Mouse (Mus musculus) heart, adult 2 months (tissue): ENCODE results near the gene Hexim2. TPM values are rescaled to one million over a fixed set of nuclear protein-coding genes. Genes with fewer than 3 reads are reported as not detected.

ENCODE experiments used
- DNase-seq, 2 experiments: peaks; one replicate each; pipeline ENCODE4 v3.0.0; 2021
- H3K27ac ChIP-seq: fragments of 200-600 bp; 2 replicates; pipeline ENCODE4 v1.8.1; 2022
- H3K27me3 ChIP-seq: fragments of 200-500 bp; 2 replicates; pipeline ENCODE4 v1.6.1; 2012; ENCODE audit warnings: mild to moderate bottlenecking, low read length, inconsistent platforms, mixed read lengths; ENCODE audit not compliant: control insufficient read depth, insufficient read depth
- H3K36me3 ChIP-seq: fragments of 200-500 bp; 2 replicates; pipeline ENCODE4 v1.6.1; 2012; ENCODE audit warnings: low read length, inconsistent platforms; ENCODE audit not compliant: control insufficient read depth, insufficient read depth
- H3K4me1 ChIP-seq: fragments of 200-500 bp; 2 replicates; pipeline ENCODE4 v1.6.1; 2011; ENCODE audit warnings: low read length; ENCODE audit not compliant: control insufficient read depth, insufficient read depth
- H3K4me3 ChIP-seq: fragments of 200-600 bp; 2 replicates; pipeline ENCODE4 v1.8.1; 2022
- H3K79me2 ChIP-seq: fragments of 200-500 bp; replicated peaks from 2 replicates; pipeline ENCODE4 v1.6.1; 2012; ENCODE audit warnings: mild to moderate bottlenecking, inconsistent platforms, low read length, moderate library complexity, mixed read lengths; ENCODE audit not compliant: control insufficient read depth, insufficient read depth
- H3K9ac ChIP-seq: fragments of 200-500 bp; 2 replicates; pipeline ENCODE4 v1.6.1; 2012; ENCODE audit warnings: low read depth, mild to moderate bottlenecking, control low read depth, inconsistent platforms, low read length, mixed read lengths
- CTCF ChIP-seq: fragments of 200-600 bp; IDR thresholded peaks from 2 replicates; pipeline ENCODE4 v1.8.1; 2022; ENCODE audit warnings: antibody characterized with exemption, mild to moderate bottlenecking, moderate library complexity
- EP300 ChIP-seq: fragments of 200-500 bp; IDR thresholded peaks from 2 replicates; pipeline ENCODE4 v1.6.1; 2011; ENCODE audit warnings: low read depth, low read length, control low read depth; ENCODE audit not compliant: insufficient read depth
- POLR2A ChIP-seq: fragments of 200-500 bp; IDR thresholded peaks from 2 replicates; pipeline ENCODE4 v1.6.1; 2011; ENCODE audit warnings: mild to moderate bottlenecking, low read depth, low read length, control low read depth; ENCODE audit not compliant: insufficient read depth
- WGBS: fragments of 180-500 bp; shearing (Covaris S2); methylation state at CpG from one replicate; pipeline ENCODE4 v1.1.7; 2018; 5-methylcytosine and 5-hydroxymethylcytosine counted together
- intact Hi-C: fragments of 180-260 bp; cut with DNase I; formaldehyde crosslinking; loops from one replicate; pipeline ENCODE4 v1.15.1; 2025
- polyA plus RNA-seq: library from polyadenylated mRNA; depleted of rRNA; stranded (reverse); fragments of >200 nt; gene quantifications from 2 replicates; pipeline ENCODE4 v1.2.3, GENCODE M21; 2012
- total RNA-seq, 2 experiments: library from RNA; stranded (reverse); gene quantifications; 2 replicates each; pipeline ENCODE4 v1.2.3; 2021

Hexim2 gene
- total and polyA plus RNA-seq, 3 experiments = 1.3 to 2.6 (median 1.9) TPM

- no peak overlapping the region for H3K27ac ChIP-seq
These were observed 2.0 kb downstream of the Hexim2 start for GRCm38 (mm10) chr11:103134221-103134620.

GRCm38 (mm10) chr11:103136039-103136577, 3.9 kb downstream of the Hexim2 start:
- H3K27ac ChIP-seq = no peak overlapping the region
- H3K27me3 ChIP-seq = no peaks in the 10 kb centered on the region
- no peak overlapping the region for H3K9ac ChIP-seq
- no peak overlapping the region for H3K4me3 ChIP-seq
- TF ChIP-seq EP300 (no peak), POLR2A (no peak), CTCF (no peak)
- intact Hi-C loops = no loop called here
- peaks cover 10% of the 10 kb centered on the region for H3K4me1 ChIP-seq
- no peaks in the 10 kb centered on the region for H3K79me2 ChIP-seq
- DNase-seq = no peak
- 81% methylated on average over 8 of the region's 8 CpGs for WGBS
- peaks cover 4% of the 10 kb centered on the region for H3K36me3 ChIP-seq

More at GRCm38 (mm10) chr11:103134221-103134620, 2.0 kb downstream of the Hexim2 start:
- DNase-seq = no peak
- intact Hi-C loops = no loop called here
- Histone ChIP-seq H3K4me1 (peaks cover 3% of the 10 kb centered on the region), H3K27me3 (no peaks in the 10 kb centered on the region), H3K79me2 (0 out of 2 replicates have a peak, but pooled peaks cover 2% of the 10 kb centered on the region), H3K9ac (no peak overlapping the region), H3K36me3 (peaks cover 13% of the 10 kb centered on the region), H3K4me3 (no peak overlapping the region)
- 49% methylated on average over 3 of the region's 3 CpGs for WGBS
- TF ChIP-seq EP300 (no peak), POLR2A (no peak)

GRCm38 (mm10) chr11:103139951-103140762, 7.9 kb downstream of the Hexim2 start:
- H3K4me1 ChIP-seq = peaks cover 21% of the 10 kb centered on the region
- TF ChIP-seq CTCF = no peak
- no peak for TF ChIP-seq EP300
- no peak for TF ChIP-seq POLR2A
- intact Hi-C loops = no loop called here
- H3K79me2 ChIP-seq = no peaks in the 10 kb centered on the region
- no peaks in the 10 kb centered on the region for H3K36me3 ChIP-seq
- 81% methylated on average over 14 of the region's 14 CpGs for WGBS
- peak overlapping the region; percentile 82 for H3K27ac ChIP-seq
- no peaks in the 10 kb centered on the region for H3K27me3 ChIP-seq
- H3K9ac ChIP-seq = no peak overlapping the region
- DNase-seq = peak in 1 of 2 experiments; percentile 18
- H3K4me3 ChIP-seq = no peak overlapping the region

- no peaks in the 10 kb centered on the region for H3K27me3 ChIP-seq
- TF ChIP-seq EP300 = no peak
- no peak for TF ChIP-seq CTCF
- TF ChIP-seq POLR2A = no peak
- peak overlapping the region; percentile 82 for H3K27ac ChIP-seq
- no peak overlapping the region for H3K4me3 ChIP-seq
- intact Hi-C loops = no loop called here
- DNase-seq = no peak
- H3K36me3 ChIP-seq = no peaks in the 10 kb centered on the region
- H3K79me2 ChIP-seq = no peaks in the 10 kb centered on the region
- H3K9ac ChIP-seq = 0 out of 2 replicates have a peak overlapping the region, but pooled peaks have one; percentile 7
- WGBS = 33% methylated on average over 6 of the region's 6 CpGs
- peaks cover 21% of the 10 kb centered on the region for H3K4me1 ChIP-seq
These were observed 8.5 kb downstream of the Hexim2 start for GRCm38 (mm10) chr11:103140763-103141100.

- peak overlapping the region; percentile 21 for H3K9ac ChIP-seq
- H3K79me2 ChIP-seq = no peaks in the 10 kb centered on the region
- no peak overlapping the region for H3K4me3 ChIP-seq
- intact Hi-C loops = no loop called here
- H3K36me3 ChIP-seq = no peaks in the 10 kb centered on the region
- TF ChIP-seq POLR2A (0 out of 2 replicates have a peak, but pooled peaks have one; percentile 21), EP300 (0 out of 2 replicates have a peak, but pooled peaks have one; percentile 38), CTCF (no peak)
- H3K27ac ChIP-seq = peak overlapping the region; percentile 82
- DNase-seq = peak; percentile 73 to 82
- peaks cover 21% of the 10 kb centered on the region for H3K4me1 ChIP-seq
- H3K27me3 ChIP-seq = no peaks in the 10 kb centered on the region
- WGBS = 15% methylated on average over 11 of the region's 11 CpGs
These were observed 9.1 kb downstream of the Hexim2 start for GRCm38 (mm10) chr11:103141101-103141943.

- peak; percentile 18 to 43 for DNase-seq
- intact Hi-C loops = no loop called here
These were observed 9.7 kb downstream of the Hexim2 start for GRCm38 (mm10) chr11:103141944-103142255.

More at GRCm38 (mm10) chr11:103141944-103142255, 9.7 kb downstream of the Hexim2 start:
- Histone ChIP-seq H3K4me1 (peaks cover 21% of the 10 kb centered on the region), H3K9ac (peak overlapping the region; percentile 21; the same call in 1 of the 2 replicates), H3K79me2 (no peaks in the 10 kb centered on the region), H3K27me3 (no peaks in the 10 kb centered on the region), H3K4me3 (no peak overlapping the region), H3K27ac (peak overlapping the region; percentile 72), H3K36me3 (no peaks in the 10 kb centered on the region)
- TF ChIP-seq EP300 = 0 out of 2 replicates have a peak, but pooled peaks have one; percentile 6
- no peak for TF ChIP-seq CTCF
- 13% methylated on average over 1 of the region's 1 CpGs for WGBS
